Mouse (Mus musculus): ENCODE results near the gene Far2. TPM values are rescaled to one million over a fixed set of nuclear protein-coding genes. Genes with fewer than 3 reads are reported as not detected.
A peak's percentile ranks its signal among the peaks of the same experiment; 100 is the strongest.

Far2 gene
- polyA plus RNA-seq, 1 experiment from 2014 or later, result 12.9 TPM

DNA sequence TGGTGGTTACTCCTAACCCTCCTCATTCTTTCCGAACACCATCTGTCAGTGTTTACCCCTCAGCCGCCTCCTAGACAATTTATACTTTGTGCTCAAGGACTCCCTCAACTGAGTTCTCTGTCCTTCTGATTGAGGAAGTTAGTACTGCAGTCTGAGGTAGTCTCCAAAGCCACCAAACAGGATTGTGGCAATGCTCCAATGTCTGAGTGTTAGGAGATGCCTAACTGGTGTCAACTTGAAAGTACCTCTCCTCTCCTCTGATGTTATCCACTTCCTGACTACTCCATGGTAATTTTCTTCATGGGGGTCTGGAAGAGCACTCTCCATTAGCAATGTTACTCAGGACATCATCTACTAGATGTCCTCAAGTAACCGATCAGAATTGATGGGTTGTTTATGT, 54.9 kb downstream of the Far2 start:
- 45% methylated on average over 3 of the region's 3 CpGs for WGBS
- Histone ChIP-seq H3K9ac (no peak overlapping the region), H3K27me3 (ENCODE audit: insufficient read depth, low read length) (no peaks in the 10 kb centered on the region), H3K36me3 (ENCODE audit: insufficient read depth) (no peaks in the 10 kb centered on the region), H3K4me1 (ENCODE audit: insufficient read depth) (0 out of 2 replicates have a peak, but pooled peaks cover 2% of the 10 kb centered on the region), H3K27ac (ENCODE audit: low read depth) (0 out of 2 replicates have a peak overlapping the region, but pooled peaks have one; percentile 12), H3K4me3 (ENCODE audit: low read depth, low read length) (no peak overlapping the region), H3K4me2 (no peak overlapping the region), H3K9me3 (ENCODE audit: low read depth, low read length) (no peaks in the 10 kb centered on the region)
- peak; percentile 86 for DNase-seq
- ATAC-seq (ENCODE audit: insufficient read depth), result peak; percentile 94
- TF ChIP-seq CTCF (IDR thresholded peaks at IDR 0.05; ENCODE audit: low read depth), result no peak

- no peak overlapping the region for H3K9ac ChIP-seq
- H3K27ac ChIP-seq (ENCODE audit: low read depth), result no peak overlapping the region
- no peak overlapping the region for H3K4me3 ChIP-seq (ENCODE audit: low read depth, low read length)
- 0 out of 2 replicates have a peak, but pooled peaks cover 2% of the 10 kb centered on the region for H3K4me1 ChIP-seq (ENCODE audit: insufficient read depth)
- ATAC-seq (ENCODE audit: insufficient read depth) (no peak), DNase-seq (no peak)
- H3K27me3 ChIP-seq (ENCODE audit: insufficient read depth, low read length), result no peaks in the 10 kb centered on the region
- H3K9me3 ChIP-seq (ENCODE audit: low read depth, low read length), result no peaks in the 10 kb centered on the region
- no peaks in the 10 kb centered on the region for H3K36me3 ChIP-seq (ENCODE audit: insufficient read depth)
- WGBS, result 92% methylated on average over 1 of the region's 1 CpGs
- no peak overlapping the region for H3K4me2 ChIP-seq
- no peak for TF ChIP-seq CTCF (IDR thresholded peaks at IDR 0.05; ENCODE audit: low read depth)
These were observed 55.4 kb downstream of the Far2 start for GRCm38 (mm10) chr6:148102434-148102833.

- 32% methylated on average over 9 of the region's 9 CpGs for whole genome bisulfite sequencing
- peak; percentile 76 for DNase-seq
These were observed 57.2 kb downstream of the Far2 start for GRCm38 (mm10) chr6:148104212-148104611.

GRCm38 (mm10) chr6:148105722-148106268, 58.7 kb downstream of the Far2 start:
- no peak for ATAC-seq (ENCODE audit: insufficient read depth)
- no peak overlapping the region for H3K4me2 ChIP-seq
- 65% methylated on average over 9 of the region's 9 CpGs for WGBS
- H3K27ac ChIP-seq (ENCODE audit: low read depth), result no peak overlapping the region
- 0 out of 2 replicates have a peak, but pooled peaks cover 2% of the 10 kb centered on the region for H3K4me1 ChIP-seq (ENCODE audit: insufficient read depth)
- no peaks in the 10 kb centered on the region for H3K9me3 ChIP-seq (ENCODE audit: low read depth, low read length)
- DNase-seq, result no peak
- no peak for TF ChIP-seq CTCF (IDR thresholded peaks at IDR 0.05; ENCODE audit: low read depth)
- H3K9ac ChIP-seq, result no peak overlapping the region
- no peak overlapping the region for H3K4me3 ChIP-seq (ENCODE audit: low read depth, low read length)
- H3K27me3 ChIP-seq (ENCODE audit: insufficient read depth, low read length), result no peaks in the 10 kb centered on the region
- no peaks in the 10 kb centered on the region for H3K36me3 ChIP-seq (ENCODE audit: insufficient read depth)

More at GRCm38 (mm10) chr6:148104212-148104611, 57.2 kb downstream of the Far2 start:
- H3K4me1 ChIP-seq (ENCODE audit: insufficient read depth), result 0 out of 2 replicates have a peak, but pooled peaks cover 2% of the 10 kb centered on the region
- no peak overlapping the region for H3K4me3 ChIP-seq (ENCODE audit: low read depth, low read length)
- H3K4me2 ChIP-seq, result no peak overlapping the region
- no peaks in the 10 kb centered on the region for H3K9me3 ChIP-seq (ENCODE audit: low read depth, low read length)
- H3K9ac ChIP-seq, result no peak overlapping the region
- H3K27me3 ChIP-seq (ENCODE audit: insufficient read depth, low read length), result no peaks in the 10 kb centered on the region
- ATAC-seq (ENCODE audit: insufficient read depth), result no peak
- no peaks in the 10 kb centered on the region for H3K36me3 ChIP-seq (ENCODE audit: insufficient read depth)
- peak; percentile 60 for TF ChIP-seq CTCF (IDR thresholded peaks at IDR 0.05; ENCODE audit: low read depth)
- no peak overlapping the region for H3K27ac ChIP-seq (ENCODE audit: low read depth)

DNA sequence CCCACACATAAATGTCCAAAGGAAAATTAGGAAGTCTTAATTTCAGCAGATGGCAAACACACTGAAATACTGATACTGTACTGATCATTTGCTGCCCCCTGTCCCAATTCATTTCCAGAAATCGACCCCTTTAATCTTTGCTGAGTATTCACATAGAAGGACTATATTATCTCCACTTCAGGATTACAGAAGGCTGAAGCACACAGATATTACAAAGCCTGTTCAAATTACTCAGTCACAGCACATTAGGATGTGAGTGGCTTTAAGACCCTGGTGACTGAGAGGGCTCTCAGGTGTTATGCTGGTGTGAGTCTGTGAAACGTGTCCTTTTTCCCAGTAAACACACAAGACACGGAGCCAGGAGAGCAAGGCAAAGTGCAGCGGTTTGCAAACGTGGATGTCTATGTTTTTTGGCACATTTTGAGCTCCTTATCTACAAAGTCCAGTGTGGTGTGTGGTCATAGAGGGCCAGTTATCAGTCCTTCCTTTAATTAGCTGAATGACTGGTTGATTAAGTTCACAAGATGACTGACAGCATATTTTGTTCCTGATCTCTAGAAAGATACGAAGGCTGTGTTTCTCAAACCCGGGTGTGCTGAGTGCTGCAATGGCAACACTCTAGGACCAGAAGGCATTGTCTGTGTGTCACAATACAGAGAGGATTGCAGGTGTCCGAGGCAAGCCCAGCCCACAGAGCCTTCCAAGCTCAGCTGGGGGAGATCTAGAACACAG, 61.8 kb downstream of the Far2 start:
- Histone ChIP-seq H3K4me3 (ENCODE audit: low read depth, low read length) (no peak overlapping the region), H3K9me3 (ENCODE audit: low read depth, low read length) (no peaks in the 10 kb centered on the region), H3K4me1 (ENCODE audit: insufficient read depth) (0 out of 2 replicates have a peak, but pooled peaks cover under 1% of the 10 kb centered on the region), H3K4me2 (no peak overlapping the region), H3K36me3 (ENCODE audit: insufficient read depth) (no peaks in the 10 kb centered on the region), H3K27ac (ENCODE audit: low read depth) (no peak overlapping the region), H3K9ac (no peak overlapping the region), H3K27me3 (ENCODE audit: insufficient read depth, low read length) (no peaks in the 10 kb centered on the region)
- WGBS, result 27% methylated on average over 8 of the region's 8 CpGs
- no peak for ATAC-seq (ENCODE audit: insufficient read depth)
- no peak for TF ChIP-seq CTCF (IDR thresholded peaks at IDR 0.05; ENCODE audit: low read depth)
- no peak for DNase-seq

- no peaks in the 10 kb centered on the region for H3K36me3 ChIP-seq (ENCODE audit: insufficient read depth)
- no peaks in the 10 kb centered on the region for H3K4me1 ChIP-seq (ENCODE audit: insufficient read depth)
- no peak for TF ChIP-seq CTCF (IDR thresholded peaks at IDR 0.05; ENCODE audit: low read depth)
- H3K27ac ChIP-seq (ENCODE audit: low read depth), result no peak overlapping the region
- no peak for DNase-seq
- no peak overlapping the region for H3K4me3 ChIP-seq (ENCODE audit: low read depth, low read length)
- no peak overlapping the region for H3K4me2 ChIP-seq
- H3K9me3 ChIP-seq (ENCODE audit: low read depth, low read length), result no peaks in the 10 kb centered on the region
- 68% methylated on average over 2 of the region's 2 CpGs for WGBS
- H3K27me3 ChIP-seq (ENCODE audit: insufficient read depth, low read length), result no peaks in the 10 kb centered on the region
- ATAC-seq (ENCODE audit: insufficient read depth), result no peak
- H3K9ac ChIP-seq, result no peak overlapping the region
These were observed 64.1 kb downstream of the Far2 start for GRCm38 (mm10) chr6:148110996-148111633.

GRCm38 (mm10) chr6:148116371-148116770, 69.3 kb downstream of the Far2 start:
- DNase-seq (peak; percentile 84), ATAC-seq (ENCODE audit: insufficient read depth) (peak; percentile 89)
- H3K36me3 ChIP-seq (ENCODE audit: insufficient read depth), result no peaks in the 10 kb centered on the region
- no peak overlapping the region for H3K9ac ChIP-seq
- 46% methylated on average over 5 of the region's 5 CpGs for WGBS
- H3K27me3 ChIP-seq (ENCODE audit: insufficient read depth, low read length), result no peaks in the 10 kb centered on the region
- H3K27ac ChIP-seq (ENCODE audit: low read depth), result peak overlapping the region; percentile 62; the same call in 1 of the 2 replicates
- H3K4me1 ChIP-seq (ENCODE audit: insufficient read depth), result peaks cover 6% of the 10 kb centered on the region
- no peak overlapping the region for H3K4me2 ChIP-seq
- no peak overlapping the region for H3K4me3 ChIP-seq (ENCODE audit: low read depth, low read length)
- TF ChIP-seq CTCF (IDR thresholded peaks at IDR 0.05; ENCODE audit: low read depth), result no peak
- no peaks in the 10 kb centered on the region for H3K9me3 ChIP-seq (ENCODE audit: low read depth, low read length)
